Comparison of ENCODE assay signal across 8 mouse cellular contexts in genomic region chr4:141010118-141010517, GRCm38 (mm10). TPM values are rescaled to one million over a fixed set of nuclear protein-coding genes. Genes with fewer than 3 reads are reported as not detected.
DNase-seq lines count a peak whose midpoint lies in the region; ATAC-seq and TF ChIP-seq lines count a peak whose summit lies in the region.
"Had no signal": no experiment of that assay in that cellular context is flagged by ENCODE, and none has a peak within 500 bp of the region (broad histone marks: within the 10 kb centered on the region; RNA-seq: fewer than 3 reads in every experiment).

Gene Mfap2, plus strand, starts transcription at chr4:141010418.

- no peaks in the 10 kb centered on the region for H3K9me3 ChIP-seq in lung, embryonic 16.5 days (ENCODE audit: control insufficient read depth, low read length)
- no peaks in the 10 kb centered on the region for H3K9me3 ChIP-seq in forebrain, embryonic 16.5 days (ENCODE audit: control insufficient read depth, low read length)

- H3K27ac ChIP-seq in lung, embryonic 16.5 days (ENCODE audit: low read length), result peak within 1 kb of the TSS; percentile 94
- peak within 1 kb of the TSS; percentile 93 for H3K27ac ChIP-seq in forebrain, embryonic 16.5 days (ENCODE audit: low read length)
- H3K27ac ChIP-seq in small intestine, adult 2 months (ENCODE audit: insufficient read depth, low read depth, low read length), result no peak within 1 kb of the TSS

- no peak for TF ChIP-seq POLR2A in small intestine, adult 2 months (IDR thresholded peaks at IDR 0.05; ENCODE audit: low read depth, low read length)

- WGBS in lung, embryonic 16.5 days, result 10% methylated on average over 7 of the region's 7 CpGs
- 22% methylated on average over 7 of the region's 7 CpGs for WGBS in forebrain, embryonic 16.5 days
- WGBS in large intestine, adult 2 months, result 25% methylated on average over 7 of the region's 7 CpGs
- WGBS in small intestine, adult 2 months, result 24% methylated on average over 7 of the region's 7 CpGs

- TF ChIP-seq CTCF in small intestine, adult 2 months (IDR thresholded peaks at IDR 0.05; ENCODE audit: extremely low read depth, insufficient read length, insufficient replicate concordance, low read depth, low read length), result no peak

- ATAC-seq in lung, embryonic 16.5 days (ENCODE audit: low read depth), result no peak
- ATAC-seq in forebrain, embryonic 16.5 days, result no peak

- DNase-seq in lung, postnatal 14 days, result no peak
- no peak for DNase-seq in large intestine, adult 2 months (ENCODE audit: low read depth, low spot score)
- DNase-seq in embryo, embryonic 10 days (ENCODE audit: low spot score), result no peak
- no peak for DNase-seq in right cerebral cortex, adult 18-20 months
- DNase-seq: spleen, adult 18-20 months had no signal

- peaks cover 12% of the 10 kb centered on the region for H3K4me1 ChIP-seq in lung, embryonic 16.5 days (replicated peaks; ENCODE audit: control insufficient read depth, insufficient read depth, low read length)
- peaks cover 29% of the 10 kb centered on the region for H3K4me1 ChIP-seq in forebrain, embryonic 16.5 days (replicated peaks; ENCODE audit: control insufficient read depth, insufficient read depth, low read length)
- H3K4me1 ChIP-seq in small intestine, adult 2 months (ENCODE audit: control insufficient read depth, insufficient read depth, insufficient read length, low read length), result no peaks in the 10 kb centered on the region; the same call in 1 of the 2 replicates

- peaks cover 29% of the 10 kb centered on the region for H3K36me3 ChIP-seq in lung, embryonic 16.5 days (ENCODE audit: control insufficient read depth, insufficient read depth, low read length)
- H3K36me3 ChIP-seq in forebrain, embryonic 16.5 days (ENCODE audit: control insufficient read depth, insufficient read depth), result peaks cover 27% of the 10 kb centered on the region
- peaks cover 4% of the 10 kb centered on the region; the same call in 1 of the 2 replicates for H3K36me3 ChIP-seq in small intestine, adult 2 months (ENCODE audit: control insufficient read depth, insufficient read depth, low read length)

- H3K9ac ChIP-seq in lung, embryonic 16.5 days (ENCODE audit: low read length), result peak within 1 kb of the TSS; percentile 87
- H3K9ac ChIP-seq in forebrain, embryonic 16.5 days (replicated peaks; ENCODE audit: low read depth, low read length), result peak within 1 kb of the TSS; percentile 92

- H3K27me3 ChIP-seq in lung, embryonic 16.5 days (ENCODE audit: control insufficient read depth, insufficient read depth, low read depth, low read length), result no peaks in the 10 kb centered on the region
- H3K27me3 ChIP-seq in forebrain, embryonic 16.5 days (replicated peaks; ENCODE audit: control insufficient read depth, insufficient read depth, low read length), result no peaks in the 10 kb centered on the region
- peaks cover 9% of the 10 kb centered on the region; the same call in 1 of the 2 replicates for H3K27me3 ChIP-seq in small intestine, adult 2 months (ENCODE audit: control insufficient read depth, insufficient read depth, low read length)

- H3K4me2 ChIP-seq in lung, embryonic 16.5 days (ENCODE audit: low read depth, low read length), result peak within 1 kb of the TSS; percentile 63
- peak within 1 kb of the TSS; percentile 94 for H3K4me2 ChIP-seq in forebrain, embryonic 16.5 days (ENCODE audit: low read length)

- H3K4me3 ChIP-seq in lung, embryonic 16.5 days (ENCODE audit: low read length), result peak within 1 kb of the TSS; percentile 77
- peak within 1 kb of the TSS; percentile 91 for H3K4me3 ChIP-seq in forebrain, embryonic 16.5 days (replicated peaks; ENCODE audit: low read length)
- H3K4me3 ChIP-seq in small intestine, adult 2 months (ENCODE audit: low read depth, low read length), result peak within 1 kb of the TSS; percentile 62

RNA-seq across cellular contexts. Expression of gene Mfap2, which starts in this region (rescaled TPM):
- 500 and 511 TPM in 2 replicates for polyA plus RNA-seq in lung, embryonic 16.5 days (2015; fragmentation: Nextera tagmentation; extraction: Ambion mirVana)
- polyA plus RNA-seq in forebrain, embryonic 16.5 days (2015; fragmentation: Nextera tagmentation; extraction: Ambion mirVana), result 190 and 202 TPM in 2 replicates
- 10.4 and 10.6 TPM in 2 replicates for polyA plus RNA-seq in large intestine, adult 2 months (2012; rRNA removed)
- polyA plus RNA-seq in small intestine, adult 2 months (2012; rRNA removed), result 8.8 and 13.7 TPM in 2 replicates

Comparison
In these comparisons a context has a peak if more than half of its experiments do, and no peak if none do; other contexts are left out.
1. RNA of gene Mfap2 (polyA plus RNA-seq): 500 to 511 TPM in lung, embryonic 16.5 days and 190 to 202 TPM in forebrain, embryonic 16.5 days; 8.8 to 13.7 TPM in small intestine, adult 2 months and 10.4 to 10.6 TPM in large intestine, adult 2 months; every median in the first group is over 10 times any median in the second.
2. Peak in every context shown above with its lines, with median percentiles within 50 percentile points of each other: H3K4me3 ChIP-seq.